Mouse (Mus musculus) neural tube, embryonic 11.5 days (tissue): ENCODE measurements at regions not wholly inside any gene's neighbourhood (a gene's known extent, or its start where the extent isn't known, plus 50 kb on each side); places are given as distances from the start of the nearest gene placed in this dataset.

ENCODE experiments used
- ATAC-seq: fragments of 200-750 bp; cut with Nextera tagmentation; 2 replicates; pipeline ENCODE4 v1.8.0; 2017; ENCODE audit warnings: moderate number of reproducible peaks, mild to moderate bottlenecking, moderate TSS enrichment, moderate library complexity; ENCODE audit not compliant: insufficient read depth, low FRiP score, low TSS enrichment
- DNase-seq: peaks from one replicate; pipeline ENCODE4 v3.0.0-alpha.2; 2015; ENCODE audit warnings: low spot score
- H3K27ac ChIP-seq: fragments of 300-500 bp; sonication (generic); 2 replicates; pipeline ENCODE4 v1.5.1; 2014; ENCODE audit warnings: low read depth, mild to moderate bottlenecking, low read length
- H3K27me3 ChIP-seq: fragments of 300-500 bp; sonication (generic); 2 replicates; pipeline ENCODE4 v1.6.1; 2014; ENCODE audit warnings: mild to moderate bottlenecking, low read length, mixed read lengths; ENCODE audit not compliant: control insufficient read depth, insufficient read depth
- H3K36me3 ChIP-seq: fragments of 300-500 bp; sonication (generic); 2 replicates; pipeline ENCODE4 v1.6.1; 2014; ENCODE audit warnings: mild to moderate bottlenecking, low read length, moderate library complexity, mixed read lengths; ENCODE audit not compliant: control insufficient read depth, insufficient read depth
- H3K4me1 ChIP-seq: fragments of 300-500 bp; sonication (generic); 2 replicates; pipeline ENCODE4 v1.6.1; 2014; ENCODE audit warnings: low read length, mixed read lengths; ENCODE audit not compliant: control insufficient read depth, insufficient read depth
- H3K4me2 ChIP-seq: fragments of 300-500 bp; sonication (generic); 2 replicates; pipeline ENCODE4 v1.6.1; 2014; ENCODE audit warnings: low read depth, mild to moderate bottlenecking, moderate library complexity
- H3K4me3 ChIP-seq: fragments of 300-500 bp; sonication (generic); 2 replicates; pipeline ENCODE4 v1.5.1; 2014; ENCODE audit warnings: low read depth, low read length
- H3K9ac ChIP-seq: fragments of 300-500 bp; sonication (generic); 2 replicates; pipeline ENCODE4 v1.6.1; 2014; ENCODE audit warnings: mild to moderate bottlenecking, low read length
- H3K9me3 ChIP-seq: fragments of 300-500 bp; sonication (generic); 2 replicates; pipeline ENCODE4 v1.6.1; 2016; ENCODE audit warnings: low read length; ENCODE audit not compliant: control insufficient read depth
- WGBS: fragments of 180-500 bp; shearing (Covaris S2); extraction: QIAGEN DNeasy Blood & Tissue Kit; methylation state at CpG from one replicate; pipeline ENCODE4 v1.1.7; 2014; 5-methylcytosine and 5-hydroxymethylcytosine counted together

DNA sequence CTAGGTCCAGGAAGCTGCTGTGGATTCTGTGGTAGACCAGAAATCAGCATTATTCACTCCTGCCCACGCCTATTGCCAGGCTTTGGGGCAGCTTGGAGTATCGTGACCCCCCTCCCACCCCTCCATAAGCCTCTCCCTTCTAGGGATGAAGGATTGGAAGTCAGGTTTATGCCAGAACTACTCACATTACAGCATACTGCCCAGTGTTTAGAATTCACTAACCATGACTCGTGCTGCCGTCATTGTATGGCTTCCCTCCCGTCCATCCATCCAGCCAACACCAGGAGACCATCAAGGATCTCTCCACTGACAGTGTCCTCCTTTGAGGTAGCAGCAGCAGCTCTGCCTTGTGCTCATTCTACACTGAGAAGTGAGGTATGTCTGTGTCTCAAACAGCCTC, 62.4 kb upstream of the Ret start:
- H3K27me3 ChIP-seq: no peaks in the 10 kb centered on the region
- H3K4me2 ChIP-seq: no peak overlapping the region
- no peaks in the 10 kb centered on the region for H3K36me3 ChIP-seq
- no peak overlapping the region for H3K4me3 ChIP-seq
- DNase-seq (no peak), ATAC-seq (no peak)
- WGBS: 81% methylated on average over 5 of the region's 5 CpGs
- H3K9me3 ChIP-seq: no peaks in the 10 kb centered on the region
- H3K27ac ChIP-seq: no peak overlapping the region
- H3K9ac ChIP-seq: no peak overlapping the region
- peaks cover 6% of the 10 kb centered on the region for H3K4me1 ChIP-seq

DNA sequence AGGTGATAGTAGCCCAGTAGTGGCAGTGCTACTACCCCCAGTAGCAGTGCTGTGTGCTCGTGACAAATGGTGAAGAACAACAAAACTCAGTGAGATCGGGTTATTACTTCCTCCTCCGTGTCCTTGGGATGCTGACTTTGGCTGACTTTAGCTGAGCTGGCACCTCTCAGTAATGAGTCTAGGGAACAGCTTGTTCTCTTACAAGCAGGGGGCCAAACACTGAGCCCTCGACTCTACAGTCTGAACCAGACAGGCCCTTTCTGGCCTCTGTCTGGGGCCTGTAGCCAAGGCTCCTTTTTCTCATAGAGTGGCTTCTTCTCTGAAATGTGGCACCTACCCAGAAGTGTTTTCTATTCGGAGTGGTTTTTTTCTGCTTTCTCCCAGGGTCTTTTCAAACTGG, 57.4 kb upstream of the Ret start:
- Histone ChIP-seq H3K27me3 (no peaks in the 10 kb centered on the region), H3K4me1 (no peaks in the 10 kb centered on the region), H3K4me3 (no peak overlapping the region), H3K27ac (no peak overlapping the region), H3K4me2 (no peak overlapping the region), H3K9me3 (no peaks in the 10 kb centered on the region), H3K36me3 (no peaks in the 10 kb centered on the region), H3K9ac (no peak overlapping the region)
- WGBS: 65% methylated on average over 5 of the region's 5 CpGs
- no peak for DNase-seq
- no peak for ATAC-seq

DNA sequence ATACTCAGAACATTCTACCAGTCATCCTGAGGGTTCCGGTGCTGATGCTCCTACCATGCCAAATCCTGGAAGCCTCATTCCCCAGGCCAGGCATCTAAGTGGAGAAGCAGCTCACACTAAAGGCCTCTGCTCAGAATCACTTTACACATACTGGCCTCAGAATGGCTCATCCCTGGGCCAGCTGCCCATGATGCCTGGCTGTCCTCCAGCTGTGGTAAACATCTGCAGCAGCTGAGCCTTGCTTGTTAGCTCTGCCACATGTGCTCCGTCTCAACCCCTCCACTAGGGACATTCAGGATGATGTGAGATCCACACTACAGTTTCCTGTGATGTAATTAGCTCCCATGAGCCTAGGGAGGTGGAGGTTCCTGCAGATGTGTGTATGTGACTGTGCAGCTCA, 55.2 kb upstream of the Ret start:
- Histone ChIP-seq H3K27ac (no peak overlapping the region), H3K4me3 (no peak overlapping the region), H3K27me3 (no peaks in the 10 kb centered on the region), H3K9me3 (no peaks in the 10 kb centered on the region), H3K9ac (no peak overlapping the region), H3K4me1 (no peaks in the 10 kb centered on the region), H3K4me2 (no peak overlapping the region), H3K36me3 (no peaks in the 10 kb centered on the region)
- ATAC-seq: no peak
- DNase-seq: no peak
- 90% methylated on average over 2 of the region's 2 CpGs for WGBS

DNA sequence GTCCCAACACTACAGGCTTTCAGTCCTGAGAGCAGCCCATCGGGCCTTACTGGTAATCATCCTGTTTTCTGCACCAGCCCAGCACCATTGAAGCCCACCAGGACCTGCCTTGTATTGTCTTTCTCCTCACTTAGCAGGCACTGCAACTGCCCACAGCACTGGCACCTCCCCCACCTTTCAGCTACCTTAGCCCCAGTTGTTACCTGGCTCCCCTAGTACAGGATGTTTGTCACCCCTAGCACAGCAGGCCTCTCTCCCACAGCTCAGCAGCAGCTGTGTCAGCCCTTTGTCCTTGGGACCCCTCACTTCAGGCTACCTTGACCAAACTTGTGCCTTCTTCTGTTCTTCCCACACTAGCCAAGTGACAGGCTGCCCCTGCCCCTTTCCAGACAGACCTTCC, 53.6 kb upstream of the Ret start:
- Histone ChIP-seq H3K9ac (no peak overlapping the region), H3K9me3 (no peaks in the 10 kb centered on the region), H3K4me2 (no peak overlapping the region), H3K4me1 (no peaks in the 10 kb centered on the region), H3K36me3 (no peaks in the 10 kb centered on the region), H3K27ac (no peak overlapping the region), H3K4me3 (no peak overlapping the region), H3K27me3 (no peaks in the 10 kb centered on the region)
- ATAC-seq: no peak
- 45% methylated on average over 1 of the region's 1 CpGs for WGBS
- no peak for DNase-seq

DNA sequence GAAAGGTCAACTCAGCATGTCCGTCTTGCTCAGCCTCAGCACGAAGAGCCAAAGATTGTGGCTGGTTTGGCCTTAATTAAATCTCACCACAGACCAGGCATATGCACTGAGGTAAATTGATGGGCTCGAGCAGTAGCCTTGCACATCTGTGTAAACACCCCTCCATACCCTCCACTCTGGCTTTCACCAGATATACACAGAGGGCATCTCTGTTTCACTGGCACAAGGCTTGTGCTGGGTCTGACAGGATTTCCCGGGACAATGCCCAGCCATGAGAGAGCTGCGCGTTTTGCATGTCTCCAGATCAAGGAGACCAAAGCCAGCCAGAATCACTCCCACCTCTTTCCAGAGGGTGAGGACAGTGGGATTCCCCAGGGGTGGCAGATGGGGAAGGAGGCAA, 52.5 kb upstream of the Ret start:
- H3K9me3 ChIP-seq: no peaks in the 10 kb centered on the region
- no peak overlapping the region for H3K9ac ChIP-seq
- no peaks in the 10 kb centered on the region for H3K36me3 ChIP-seq
- no peaks in the 10 kb centered on the region for H3K4me1 ChIP-seq
- no peak overlapping the region for H3K27ac ChIP-seq
- 85% methylated on average over 6 of the region's 6 CpGs for WGBS
- H3K27me3 ChIP-seq: no peaks in the 10 kb centered on the region
- ATAC-seq (no peak), DNase-seq (no peak)
- H3K4me2 ChIP-seq: no peak overlapping the region
- H3K4me3 ChIP-seq: no peak overlapping the region
